Mouse (Mus musculus) common myeloid progenitor, adult 5-6 weeks (primary cell): ENCODE measurements at regions not wholly inside any gene's neighbourhood (a gene's known extent, or its start where the extent isn't known, plus 50 kb on each side); places are given as distances from the start of the nearest gene placed in this dataset.

Experiments
- ATAC-seq: replicated peaks from 2 replicates; pipeline ENCODE4 v1.8.0; 2016; ENCODE audit warnings: low read depth, mild to moderate bottlenecking, moderate TSS enrichment, inconsistent platforms; ENCODE audit not compliant: poor library complexity, severe bottlenecking

- no peak for ATAC-seq
These were observed 318.4 kb upstream of the Slc7a11 start for GRCm38 (mm10) chr3:50761766-50762165.

- ATAC-seq = no peak
These were observed 314.7 kb upstream of the Slc7a11 start for GRCm38 (mm10) chr3:50758106-50758505.

- no peak for ATAC-seq
These were observed 293.8 kb upstream of the Slc7a11 start for GRCm38 (mm10) chr3:50737173-50737572.

GRCm38 (mm10) chr3:50719035-50719434 is 275.6 kb upstream of the Slc7a11 start:
- peak; percentile 86 for ATAC-seq

- ATAC-seq = no peak
These were observed 270.0 kb upstream of the Slc7a11 start for GRCm38 (mm10) chr3:50713463-50713862.

- no peak for ATAC-seq
These were observed 266.1 kb upstream of the Slc7a11 start for GRCm38 (mm10) chr3:50709415-50709989.

- ATAC-seq = no peak
These were observed 263.3 kb upstream of the Slc7a11 start for GRCm38 (mm10) chr3:50706707-50707106.

GRCm38 (mm10) chr3:50694904-50695680 is 251.7 kb upstream of the Slc7a11 start:
- no peak for ATAC-seq

GRCm38 (mm10) chr3:50694497-50694896 is 251.1 kb upstream of the Slc7a11 start:
- peak; percentile 45; the same call in 1 of the 2 replicates for ATAC-seq

GRCm38 (mm10) chr3:50692306-50692705 is 248.9 kb upstream of the Slc7a11 start:
- no peak for ATAC-seq

GRCm38 (mm10) chr3:50690750-50691149 is 247.3 kb upstream of the Slc7a11 start:
- ATAC-seq = no peak

GRCm38 (mm10) chr3:50689375-50689774 is 246.0 kb upstream of the Slc7a11 start:
- ATAC-seq = no peak

- no peak for ATAC-seq
These were observed 244.3 kb upstream of the Slc7a11 start for GRCm38 (mm10) chr3:50687755-50688154.

GRCm38 (mm10) chr3:50678611-50678988 is 235.2 kb upstream of the Slc7a11 start:
- ATAC-seq = no peak

GRCm38 (mm10) chr3:50677953-50678610 is 234.7 kb upstream of the Slc7a11 start:
- ATAC-seq = no peak

GRCm38 (mm10) chr3:50675769-50676168 is 232.4 kb upstream of the Slc7a11 start:
- no peak for ATAC-seq

GRCm38 (mm10) chr3:50674860-50675566 is 231.6 kb upstream of the Slc7a11 start:
- no peak for ATAC-seq

- ATAC-seq = no peak
These were observed 221.9 kb upstream of the Slc7a11 start for GRCm38 (mm10) chr3:50665316-50665715.

GRCm38 (mm10) chr3:50660966-50661365 is 217.6 kb upstream of the Slc7a11 start:
- ATAC-seq = peak; percentile 71

GRCm38 (mm10) chr3:50660566-50660965 is 217.2 kb upstream of the Slc7a11 start:
- ATAC-seq = no peak

- ATAC-seq = no peak
These were observed 214.5 kb upstream of the Slc7a11 start for GRCm38 (mm10) chr3:50657890-50658289.
